Comparison of ENCODE assay signal across 13 mouse cellular contexts in the genomic region with DNA sequence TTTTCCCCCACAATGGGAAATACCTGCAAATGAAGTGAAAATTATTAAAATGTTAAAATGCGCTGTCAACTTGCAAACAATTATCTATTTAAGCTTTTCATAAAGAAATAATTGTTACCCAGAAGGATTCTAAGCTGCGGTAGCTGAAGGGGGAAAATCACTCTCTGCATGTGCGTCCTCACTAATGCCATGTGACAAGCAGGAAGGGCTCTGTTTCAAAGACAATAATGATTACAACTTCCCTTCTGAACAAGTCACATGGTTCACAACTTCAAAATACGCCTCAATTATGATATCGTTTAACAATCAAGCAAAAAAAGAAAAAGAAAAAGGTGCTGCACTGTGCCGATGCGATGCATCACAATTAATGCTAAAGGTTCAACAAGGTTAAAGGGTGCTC.
DNase-seq lines count a peak whose midpoint lies in the region; ATAC-seq and TF ChIP-seq lines count a peak whose summit lies in the region.
"Had no signal": no experiment of that assay in that cellular context is flagged by ENCODE, and none has a peak within 500 bp of the region (broad histone marks: within the 10 kb centered on the region; RNA-seq: fewer than 3 reads in every experiment).

No protein-coding gene starts in this region.

- DNase-seq in forebrain, embryonic 10.5 days (ENCODE audit: extremely low spot score, low spot score): no peak
- DNase-seq in hindbrain, embryonic 11.5 days (ENCODE audit: low spot score): no peak
- DNase-seq in brain, embryonic 14.5 days (ENCODE audit: low read depth): peak; percentile 62
- DNase-seq in cerebellum, adult 8-10 months: no peak
- no peak for DNase-seq in spleen, postnatal 36 days (ENCODE audit: low spot score in 2 of 2)

- ATAC-seq in forebrain, embryonic 12.5 days (ENCODE audit: low FRiP score): no peak
- ATAC-seq in hindbrain, embryonic 15.5 days (ENCODE audit: low FRiP score, low read depth): no peak
- no peak for ATAC-seq in hindbrain, embryonic 11.5 days (ENCODE audit: low FRiP score)
- ATAC-seq in midbrain, embryonic 15.5 days (replicated peaks): no peak

- H3K4me3 ChIP-seq in forebrain, embryonic 12.5 days (replicated peaks): no peak overlapping the region
- no peak overlapping the region for H3K4me3 ChIP-seq in forebrain, embryonic 10.5 days
- H3K4me3 ChIP-seq in hindbrain, embryonic 15.5 days: 0 out of 2 replicates have a peak overlapping the region, but pooled peaks have one; percentile 14
- H3K4me3 ChIP-seq in hindbrain, embryonic 11.5 days (ENCODE audit: low read depth, low read length): no peak overlapping the region
- H3K4me3 ChIP-seq in midbrain, embryonic 15.5 days: no peak overlapping the region
- H3K4me3 ChIP-seq: heart, embryonic 10.5 days; intestine, embryonic 15.5 days; myocyte had no signal

- H3K9me3 ChIP-seq in forebrain, embryonic 12.5 days: no peaks in the 10 kb centered on the region
- H3K9me3 ChIP-seq in forebrain, embryonic 10.5 days: no peaks in the 10 kb centered on the region
- H3K9me3 ChIP-seq in hindbrain, embryonic 15.5 days: no peaks in the 10 kb centered on the region
- H3K9me3 ChIP-seq in hindbrain, embryonic 11.5 days (ENCODE audit: control insufficient read depth, low read length): no peaks in the 10 kb centered on the region
- no peaks in the 10 kb centered on the region for H3K9me3 ChIP-seq in midbrain, embryonic 15.5 days
- H3K9me3 ChIP-seq: heart, embryonic 10.5 days; intestine, embryonic 15.5 days had no signal

- no peak for TF ChIP-seq CTCF in brain, embryonic 14.5 days (IDR thresholded peaks at IDR 0.05; ENCODE audit: borderline replicate concordance, extremely low read depth, insufficient read depth, insufficient read length)

- H3K4me2 ChIP-seq in forebrain, embryonic 12.5 days: 0 out of 2 replicates have a peak overlapping the region, but pooled peaks have one; percentile 1
- H3K4me2 ChIP-seq in hindbrain, embryonic 15.5 days: peak overlapping the region; percentile 100
- no peak overlapping the region for H3K4me2 ChIP-seq in hindbrain, embryonic 11.5 days (replicated peaks; ENCODE audit: low read depth, low read length)
- peak overlapping the region; percentile 30 for H3K4me2 ChIP-seq in midbrain, embryonic 15.5 days
- H3K4me2 ChIP-seq: intestine, embryonic 15.5 days had no signal

- H3K27me3 ChIP-seq in forebrain, embryonic 12.5 days: no peaks in the 10 kb centered on the region
- no peaks in the 10 kb centered on the region for H3K27me3 ChIP-seq in forebrain, embryonic 10.5 days (ENCODE audit: poor library complexity, severe bottlenecking)
- no peaks in the 10 kb centered on the region for H3K27me3 ChIP-seq in hindbrain, embryonic 15.5 days
- H3K27me3 ChIP-seq in hindbrain, embryonic 11.5 days (ENCODE audit: control insufficient read depth, insufficient read depth, low read length): no peaks in the 10 kb centered on the region; the same call in 1 of the 2 replicates
- no peaks in the 10 kb centered on the region for H3K27me3 ChIP-seq in midbrain, embryonic 15.5 days (replicated peaks)
- H3K27me3 ChIP-seq: intestine, embryonic 15.5 days had no signal

- H3K9ac ChIP-seq in forebrain, embryonic 12.5 days: no peak overlapping the region; the same call in 1 of the 2 replicates
- no peak overlapping the region for H3K9ac ChIP-seq in hindbrain, embryonic 15.5 days
- H3K9ac ChIP-seq in hindbrain, embryonic 11.5 days (ENCODE audit: low read depth, low read length): no peak overlapping the region
- H3K9ac ChIP-seq in midbrain, embryonic 15.5 days: no peak overlapping the region
- H3K9ac ChIP-seq: intestine, embryonic 15.5 days; liver, embryonic 14.5 days had no signal

- 71% methylated on average over 7 of the region's 7 CpGs for WGBS in forebrain, embryonic 12.5 days
- WGBS in forebrain, embryonic 10.5 days: 88% methylated on average over 7 of the region's 7 CpGs
- WGBS in hindbrain, embryonic 15.5 days: 60% methylated on average over 7 of the region's 7 CpGs
- 84% methylated on average over 7 of the region's 7 CpGs for WGBS in hindbrain, embryonic 11.5 days
- 43% methylated on average over 7 of the region's 7 CpGs for WGBS in midbrain, embryonic 15.5 days

- peaks cover 37% of the 10 kb centered on the region for H3K4me1 ChIP-seq in forebrain, embryonic 12.5 days
- H3K4me1 ChIP-seq in forebrain, embryonic 10.5 days: peaks cover 31% of the 10 kb centered on the region
- H3K4me1 ChIP-seq in hindbrain, embryonic 15.5 days (replicated peaks): peaks cover 31% of the 10 kb centered on the region
- peaks cover 5% of the 10 kb centered on the region; the same call in 1 of the 2 replicates for H3K4me1 ChIP-seq in hindbrain, embryonic 11.5 days (replicated peaks; ENCODE audit: control insufficient read depth, insufficient read depth, low read length)
- H3K4me1 ChIP-seq in midbrain, embryonic 15.5 days: peaks cover 17% of the 10 kb centered on the region

- H3K36me3 ChIP-seq in forebrain, embryonic 12.5 days (replicated peaks): peaks cover 29% of the 10 kb centered on the region
- peaks cover 34% of the 10 kb centered on the region for H3K36me3 ChIP-seq in forebrain, embryonic 10.5 days (replicated peaks)
- H3K36me3 ChIP-seq in hindbrain, embryonic 15.5 days: no peaks in the 10 kb centered on the region
- peaks cover 6% of the 10 kb centered on the region for H3K36me3 ChIP-seq in hindbrain, embryonic 11.5 days (ENCODE audit: control insufficient read depth, insufficient read depth, low read length)
- H3K36me3 ChIP-seq in midbrain, embryonic 15.5 days (replicated peaks): no peaks in the 10 kb centered on the region

- no peak for TF ChIP-seq POLR2A in brain, embryonic 14.5 days (IDR thresholded peaks at IDR 0.05; ENCODE audit: borderline replicate concordance, extremely low read depth, insufficient read depth, insufficient read length, poor library complexity, severe bottlenecking)

- 0 out of 2 replicates have a peak overlapping the region, but pooled peaks have one; percentile 36 for H3K27ac ChIP-seq in forebrain, embryonic 12.5 days
- H3K27ac ChIP-seq in forebrain, embryonic 10.5 days: no peak overlapping the region
- 0 out of 2 replicates have a peak overlapping the region, but pooled peaks have one; percentile 83 for H3K27ac ChIP-seq in hindbrain, embryonic 15.5 days (replicated peaks)
- no peak overlapping the region for H3K27ac ChIP-seq in hindbrain, embryonic 11.5 days (ENCODE audit: low read depth, low read length)
- 0 out of 2 replicates have a peak overlapping the region, but pooled peaks have one; percentile 47 for H3K27ac ChIP-seq in midbrain, embryonic 15.5 days
- H3K27ac ChIP-seq: heart, embryonic 10.5 days; intestine, embryonic 15.5 days; kidney, postnatal 0 days; liver, embryonic 14.5 days had no signal

Comparison
In these comparisons a context has a peak if more than half of its experiments do, and no peak if none do; other contexts are left out.
1. H3K27ac ChIP-seq: peak in forebrain, embryonic 12.5 days (single experiment), hindbrain, embryonic 15.5 days (single experiment) and midbrain, embryonic 15.5 days (single experiment); none in forebrain, embryonic 10.5 days (single experiment) and hindbrain, embryonic 11.5 days (single experiment).